Mouse (Mus musculus) right cerebral cortex, adult 2 months (tissue): ENCODE measurements around the gene Adamtsl5.

Source experiments
- DNase-seq, 2 experiments: peaks; one replicate each; pipeline ENCODE4 v3.0.0; 2021 to 2022; ENCODE audit warnings: low spot score in 2 of 2

Adamtsl5 gene

GRCm38 (mm10) chr10:80342749-80343424, 5.3 kb downstream of the Adamtsl5 start:
- DNase-seq: peak in 1 of 2 experiments; percentile 50

DNA sequence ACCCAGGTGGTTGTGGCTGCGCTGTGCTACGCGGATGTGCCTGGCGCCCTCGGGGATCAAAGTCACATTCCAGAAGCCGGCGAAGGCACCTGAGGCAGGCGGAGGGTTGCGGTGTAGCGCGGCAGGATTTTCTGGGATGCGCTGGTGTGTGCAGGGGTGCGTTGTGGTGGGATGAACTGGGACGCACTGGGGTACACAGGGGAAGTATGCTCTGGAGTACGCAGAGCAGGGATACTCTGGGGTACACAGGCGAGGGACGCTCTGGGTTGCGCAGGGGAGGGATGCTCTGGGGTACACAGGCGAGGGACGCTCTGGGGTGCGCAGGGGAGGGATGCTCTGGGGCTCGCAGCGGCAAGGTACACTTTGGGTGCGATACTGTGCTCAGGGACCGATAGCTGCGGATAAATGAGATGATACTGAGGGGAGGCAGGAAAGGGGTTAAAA, 5.9 kb downstream of the Adamtsl5 start:
- DNase-seq: no peak

GRCm38 (mm10) chr10:80341491-80342304, 6.5 kb downstream of the Adamtsl5 start:
- no peak for DNase-seq

- no peak for DNase-seq
Observed at GRCm38 (mm10) chr10:80341026-80341425, 7.2 kb downstream of the Adamtsl5 start.

- DNase-seq: peak; percentile 90 to 91
Observed at GRCm38 (mm10) chr10:80339941-80340750, 8.1 kb downstream of the Adamtsl5 start.

DNA sequence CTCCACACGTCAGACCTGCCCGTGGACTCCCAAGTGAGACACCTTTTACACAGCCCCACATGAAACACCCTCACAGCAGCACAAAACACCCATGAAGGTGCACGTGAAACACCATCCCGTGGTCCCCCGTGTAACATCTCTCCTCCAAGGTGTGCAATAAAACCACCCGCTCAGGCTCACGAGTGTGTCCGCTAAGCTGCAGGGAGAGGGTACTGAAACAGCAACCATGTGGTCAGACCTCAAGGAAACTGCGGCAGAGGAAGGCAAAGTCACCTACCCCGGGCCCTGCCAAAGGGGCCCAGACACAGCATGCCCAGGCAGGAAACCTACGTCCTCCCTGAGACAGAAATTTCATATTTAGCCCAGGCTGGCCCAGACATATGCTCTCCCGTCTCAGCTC, 11.9 kb downstream of the Adamtsl5 start:
- no peak for DNase-seq

GRCm38 (mm10) chr10:80332525-80332989, 15.7 kb downstream of the Adamtsl5 start:
- no peak for DNase-seq

DNA sequence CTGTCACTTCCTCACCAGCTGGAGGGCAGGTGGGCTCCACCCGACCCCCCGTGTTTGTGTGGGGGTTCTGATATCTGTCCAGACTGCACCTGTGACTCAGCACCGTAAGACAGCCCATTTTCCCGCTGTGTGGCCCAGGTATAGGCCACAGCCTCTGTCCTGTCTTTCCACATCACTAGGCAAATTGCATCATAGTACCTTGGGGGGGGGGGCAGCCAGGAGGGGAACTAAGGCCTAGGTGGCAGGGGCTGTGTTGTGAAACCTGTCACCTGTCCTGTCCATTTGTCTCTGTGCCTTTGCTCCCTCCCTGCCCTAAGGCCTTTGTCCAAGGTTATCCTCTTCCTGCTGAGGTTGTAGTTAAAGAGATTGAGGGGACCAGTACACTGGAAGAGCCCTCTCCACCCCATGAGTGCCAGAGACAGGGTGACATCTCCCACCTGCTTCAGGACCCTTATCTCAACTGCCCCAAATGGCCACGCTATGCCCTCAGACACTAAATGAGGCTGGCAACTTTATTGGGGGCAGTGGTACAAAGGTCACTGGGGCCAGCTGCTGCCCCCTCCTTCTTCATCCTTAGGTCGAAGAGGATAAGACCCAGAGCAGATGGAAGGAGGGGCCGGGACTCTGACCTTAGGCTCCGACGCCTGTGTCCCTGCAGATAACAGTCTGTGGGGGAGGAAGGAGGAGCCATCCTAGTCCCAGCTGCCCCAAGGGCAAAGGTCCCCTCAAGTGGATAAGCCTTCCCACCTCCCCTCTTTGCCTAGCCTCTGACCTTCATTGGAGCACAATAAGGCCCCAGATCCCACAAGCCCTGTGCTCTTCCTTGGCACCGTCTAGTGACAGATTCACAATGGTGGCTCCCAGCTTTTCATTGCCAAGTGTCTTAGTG, 16.3 kb downstream of the Adamtsl5 start:
- no peak for DNase-seq

GRCm38 (mm10) chr10:80330888-80331287, 17.3 kb downstream of the Adamtsl5 start:
- no peak for DNase-seq

DNA sequence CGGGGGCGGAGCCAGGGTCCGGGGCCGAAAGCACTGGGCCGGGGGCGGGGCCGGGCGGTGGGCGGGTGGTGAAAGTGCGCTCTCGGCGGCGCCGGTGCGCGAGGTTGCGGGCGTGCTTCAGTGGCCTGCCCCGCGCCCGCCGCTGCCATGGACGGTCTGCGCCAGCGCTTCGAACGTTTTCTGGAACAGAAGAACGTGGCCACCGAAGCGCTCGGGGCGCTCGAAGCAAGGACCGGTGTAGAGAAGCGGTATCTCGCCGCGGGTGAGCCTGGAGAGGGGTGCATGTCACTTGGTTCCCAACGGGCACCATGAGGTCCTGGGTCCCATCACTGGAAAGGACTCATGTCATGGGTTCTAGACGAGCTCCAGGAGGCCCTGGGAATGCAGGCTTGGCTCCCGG, 18.1 kb downstream of the Adamtsl5 start:
- no peak for DNase-seq

GRCm38 (mm10) chr10:80329273-80330081, 18.7 kb downstream of the Adamtsl5 start, which contains the start of the genes Pcsk4 and Reep6:
Gene Pcsk4, minus strand, starts transcription at chr10:80329498.
Gene Reep6, plus strand, starts transcription at chr10:80329953.
- DNase-seq: peak; percentile 93 to 94

DNA sequence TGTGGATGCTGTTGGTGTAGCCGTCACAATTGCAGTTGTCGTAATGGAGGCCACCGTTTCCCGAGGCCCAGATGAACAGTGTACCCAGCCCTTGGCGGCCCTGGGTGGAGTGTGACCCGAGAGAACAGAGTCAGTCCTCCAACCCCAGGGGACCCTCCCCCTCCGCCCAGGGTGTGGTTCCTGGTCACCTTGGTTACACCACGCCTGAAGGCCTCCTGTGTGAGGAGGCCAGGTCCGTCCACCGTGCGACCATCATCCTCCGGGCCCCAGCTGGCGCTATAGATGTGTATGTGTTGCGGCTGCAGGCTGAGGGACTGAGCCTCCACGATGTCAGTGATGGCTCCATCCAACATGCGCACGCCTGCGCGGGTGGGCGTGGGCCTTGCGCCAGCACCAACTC, 23.2 kb downstream of the Adamtsl5 start:
- no peak for DNase-seq

DNA sequence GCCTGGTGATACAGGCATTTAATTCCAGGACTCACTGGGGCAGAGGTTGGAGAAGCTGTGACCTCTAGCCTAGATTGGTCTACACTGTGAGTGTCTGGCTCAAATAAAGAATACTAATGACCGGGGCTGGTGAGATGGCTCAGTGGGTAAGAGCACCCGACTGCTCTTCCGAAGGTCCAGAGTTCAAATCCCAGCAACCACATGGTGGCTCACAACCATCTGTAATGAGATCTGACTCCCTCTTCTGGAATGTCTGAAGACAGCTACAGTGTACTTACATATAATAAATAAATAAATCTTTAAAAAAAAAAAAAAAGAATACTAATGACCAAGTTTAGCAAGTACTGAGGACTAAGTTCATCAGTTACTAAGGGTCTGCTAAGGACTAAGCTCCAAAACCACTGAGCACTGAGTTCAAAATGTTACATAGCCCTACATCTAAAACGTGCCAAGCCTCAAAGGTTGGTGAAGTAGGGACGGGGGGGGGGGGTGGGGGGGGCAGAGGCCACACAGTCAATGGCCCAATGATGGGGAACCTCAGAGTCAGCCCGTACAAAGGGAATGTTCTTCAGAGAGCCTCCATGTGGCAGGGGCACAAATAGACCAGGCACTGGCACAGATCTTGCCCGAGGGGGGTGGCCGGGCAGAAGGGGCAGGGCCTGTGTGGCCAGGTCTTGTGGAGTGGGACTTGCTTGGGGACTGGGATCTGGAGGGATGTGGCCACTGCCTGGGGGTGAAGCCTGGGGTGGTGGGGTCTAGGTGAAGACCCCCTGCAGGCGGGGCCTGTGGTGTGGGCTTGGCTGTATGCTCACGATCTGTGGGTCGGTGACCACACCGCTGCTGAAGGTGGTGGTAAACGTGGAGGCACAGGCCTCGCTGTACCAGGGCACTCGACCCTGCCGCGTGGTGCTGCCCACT, 23.8 kb downstream of the Adamtsl5 start:
- DNase-seq: no peak

DNA sequence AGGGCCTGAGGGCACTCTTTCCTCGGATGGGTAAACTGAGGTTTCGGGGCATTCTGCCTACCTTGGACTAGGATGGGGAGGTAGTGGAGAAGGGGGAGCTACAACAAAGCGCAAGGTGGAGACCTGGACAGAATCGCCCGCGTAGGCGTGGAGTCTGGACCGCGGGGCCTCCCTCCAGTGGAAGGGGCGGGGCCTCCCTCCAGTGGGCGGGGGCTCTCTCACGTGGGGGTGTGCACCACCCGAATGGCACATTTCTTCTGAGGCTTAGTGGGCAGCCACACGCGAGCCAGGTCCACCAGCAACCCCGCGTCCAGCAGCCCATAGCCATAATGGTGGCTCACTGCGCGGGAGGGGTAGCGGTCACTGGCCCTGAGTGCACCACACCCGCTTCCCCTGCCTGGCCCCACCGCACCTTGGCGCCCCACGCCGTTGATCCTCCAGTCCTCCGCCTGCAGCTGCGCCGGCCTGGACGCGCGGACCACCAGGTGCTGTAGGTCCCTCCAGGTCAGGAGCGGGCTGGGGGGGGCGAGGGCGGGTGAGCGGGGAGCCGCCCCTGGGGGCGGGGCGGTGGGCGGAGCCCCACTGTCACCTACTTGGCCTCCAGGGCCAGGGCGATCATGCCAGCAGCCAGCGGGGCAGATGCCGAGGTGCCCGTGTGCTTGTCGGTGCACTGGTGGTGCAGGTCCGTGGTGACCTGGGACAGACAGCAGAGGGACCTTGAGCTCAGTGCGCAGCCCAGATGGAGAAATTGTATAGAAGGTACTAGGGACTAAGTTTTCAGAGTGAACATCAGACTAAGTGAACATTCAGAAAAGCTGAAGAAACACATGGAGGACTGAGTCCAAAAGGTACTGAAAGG, 24.7 kb downstream of the Adamtsl5 start:
- no peak for DNase-seq

- DNase-seq: no peak
Observed at GRCm38 (mm10) chr10:80322811-80323211, 25.4 kb downstream of the Adamtsl5 start.

DNA sequence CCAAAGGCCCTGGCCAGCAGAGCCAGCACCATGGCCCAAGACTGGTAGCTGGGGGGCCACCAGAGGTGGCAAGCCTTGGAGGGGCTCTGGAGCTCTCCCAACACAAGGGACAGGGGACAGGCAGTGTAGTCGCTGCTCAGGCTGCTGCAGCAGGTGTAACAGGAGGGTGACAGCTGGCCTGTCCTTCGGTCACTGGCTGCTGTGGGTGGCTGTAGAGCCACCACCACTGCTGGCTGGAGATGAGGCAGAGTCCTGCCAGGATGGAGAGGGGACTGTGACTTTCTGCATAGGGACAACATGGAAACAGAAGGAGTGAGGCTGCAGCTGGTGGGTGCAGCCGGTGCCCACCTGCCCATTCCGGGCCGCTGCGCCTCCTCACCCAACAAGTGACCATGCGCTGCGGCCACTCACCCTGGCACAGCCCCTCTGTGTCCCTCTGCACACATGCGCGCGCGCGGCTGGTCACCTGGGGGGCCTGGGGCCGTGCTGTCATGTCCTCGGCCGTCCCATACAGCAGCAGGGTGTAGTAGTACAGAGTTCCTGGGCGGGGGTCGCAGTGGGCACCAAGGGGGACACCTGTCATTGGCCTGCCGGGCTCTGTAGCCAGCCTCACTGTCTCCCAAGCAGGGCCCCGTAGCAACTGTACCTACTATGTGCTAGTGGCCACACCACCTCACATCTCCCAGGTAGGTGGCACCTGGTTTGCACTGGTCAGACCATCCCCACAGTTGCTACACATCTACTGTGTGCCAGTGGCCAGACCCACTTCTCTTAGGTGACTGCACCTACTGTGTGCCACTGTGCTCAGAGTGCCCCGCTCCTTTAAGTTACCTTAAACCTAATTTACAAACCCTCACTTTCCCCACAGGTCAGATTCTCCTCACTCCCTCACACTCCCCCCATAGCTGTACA, 26.3 kb downstream of the Adamtsl5 start:
- no peak for DNase-seq
